Mouse (Mus musculus) lung, embryonic 14.5 days (tissue): ENCODE data around the gene Ccdc154. TPM values are rescaled to one million over a fixed set of nuclear protein-coding genes. Genes with fewer than 3 reads are reported as not detected.

Source experiments
- ATAC-seq: fragments of 200-750 bp; cut with Nextera tagmentation; 2 replicates; pipeline ENCODE4 v1.8.0; 2017; ENCODE audit warnings: mild to moderate bottlenecking, moderate TSS enrichment, moderate library complexity; ENCODE audit not compliant: insufficient read depth
- DNase-seq: peaks from one replicate; pipeline ENCODE4 v3.0.0-alpha.2; 2015
- H3K27ac ChIP-seq: fragments of 300-500 bp; sonication (generic); 2 replicates; pipeline ENCODE4 v1.5.1; 2014; ENCODE audit warnings: low read depth, mild to moderate bottlenecking, moderate library complexity
- H3K27me3 ChIP-seq: fragments of 300-500 bp; sonication (generic); 2 replicates; pipeline ENCODE4 v1.6.1; 2014; ENCODE audit warnings: low read length, control low read depth; ENCODE audit not compliant: insufficient read depth
- H3K36me3 ChIP-seq: fragments of 300-500 bp; sonication (generic); 2 replicates; pipeline ENCODE4 v1.6.1; 2014; ENCODE audit warnings: control low read depth; ENCODE audit not compliant: insufficient read depth
- H3K4me1 ChIP-seq: fragments of 300-500 bp; sonication (generic); 2 replicates; pipeline ENCODE4 v1.6.1; 2014; ENCODE audit warnings: antibody characterized with exemption, control low read depth; ENCODE audit not compliant: insufficient read depth
- H3K4me2 ChIP-seq: fragments of 300-500 bp; sonication (generic); 2 replicates; pipeline ENCODE4 v1.6.1; 2014; ENCODE audit warnings: mild to moderate bottlenecking
- H3K4me3 ChIP-seq: fragments of 300-500 bp; sonication (generic); 2 replicates; pipeline ENCODE4 v1.5.1; 2014; ENCODE audit warnings: low read depth, low read length
- H3K9ac ChIP-seq: fragments of 300-500 bp; sonication (generic); 2 replicates; pipeline ENCODE4 v1.6.1; 2014
- H3K9me3 ChIP-seq: fragments of 300-500 bp; sonication (generic); 2 replicates; pipeline ENCODE4 v1.6.1; 2016; ENCODE audit warnings: low read depth, low read length, control low read depth
- CTCF ChIP-seq: IDR thresholded peaks from 2 replicates; pipeline ENCODE4 v1.5.1; 2016; ENCODE audit warnings: antibody characterized with exemption, low read depth
- WGBS: fragments of 180-500 bp; shearing (Covaris S2); extraction: QIAGEN DNeasy Blood & Tissue Kit; methylation state at CpG from one replicate; pipeline ENCODE4 v1.1.7; 2014; 5-methylcytosine and 5-hydroxymethylcytosine counted together
- polyA plus RNA-seq: library from polyadenylated mRNA; unstranded; fragments of >200 nt; fragmentation: Nextera tagmentation; extraction: Ambion mirVana; gene quantifications from 2 replicates; pipeline ENCODE4 v1.2.1, GENCODE M21; 2014

Gene Ccdc154
- polyA plus RNA-seq, 1 experiment from 2014 or later, result 0.28 TPM

- DNase-seq, result no peak
- Histone ChIP-seq H3K4me1 (no peaks in the 10 kb centered on the region), H3K4me3 (no peak overlapping the region), H3K9me3 (no peaks in the 10 kb centered on the region), H3K9ac (no peak overlapping the region), H3K36me3 (peaks cover 28% of the 10 kb centered on the region), H3K27me3 (no peaks in the 10 kb centered on the region), H3K27ac (no peak overlapping the region), H3K4me2 (no peak overlapping the region)
- TF ChIP-seq CTCF, result no peak
- no peak for ATAC-seq
- WGBS, result 72% methylated on average over 7 of the region's 7 CpGs
These were observed 1.1 kb downstream of the Ccdc154 start for GRCm38 (mm10) chr17:25163387-25163786.

DNA sequence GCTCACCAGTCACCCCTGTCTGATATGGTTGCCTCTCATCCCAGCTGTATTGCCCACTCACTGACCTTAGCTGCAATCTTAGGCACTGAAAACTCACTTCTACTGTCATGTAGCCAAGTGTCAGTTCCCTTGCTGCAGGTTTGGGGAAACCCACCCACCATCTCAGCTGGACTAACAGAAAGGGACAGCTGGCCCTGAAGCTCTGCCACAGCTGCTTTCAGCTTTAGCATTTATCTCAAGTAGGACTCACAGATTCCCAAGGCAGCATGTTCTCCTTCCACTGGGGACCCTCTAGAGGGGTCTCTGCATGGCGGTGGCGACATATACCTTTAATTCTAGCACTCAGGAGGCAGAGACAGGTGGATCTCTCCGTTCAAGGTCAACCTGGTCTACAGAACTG is 2.5 kb downstream of the Ccdc154 start:
- DNase-seq (no peak), ATAC-seq (no peak)
- Histone ChIP-seq H3K4me2 (no peak overlapping the region), H3K36me3 (peaks cover 20% of the 10 kb centered on the region), H3K4me1 (no peaks in the 10 kb centered on the region), H3K9me3 (no peaks in the 10 kb centered on the region), H3K4me3 (no peak overlapping the region), H3K27ac (no peak overlapping the region), H3K27me3 (no peaks in the 10 kb centered on the region), H3K9ac (no peak overlapping the region)
- 83% methylated on average over 3 of the region's 3 CpGs for whole genome bisulfite sequencing
- TF ChIP-seq CTCF, result no peak

DNA sequence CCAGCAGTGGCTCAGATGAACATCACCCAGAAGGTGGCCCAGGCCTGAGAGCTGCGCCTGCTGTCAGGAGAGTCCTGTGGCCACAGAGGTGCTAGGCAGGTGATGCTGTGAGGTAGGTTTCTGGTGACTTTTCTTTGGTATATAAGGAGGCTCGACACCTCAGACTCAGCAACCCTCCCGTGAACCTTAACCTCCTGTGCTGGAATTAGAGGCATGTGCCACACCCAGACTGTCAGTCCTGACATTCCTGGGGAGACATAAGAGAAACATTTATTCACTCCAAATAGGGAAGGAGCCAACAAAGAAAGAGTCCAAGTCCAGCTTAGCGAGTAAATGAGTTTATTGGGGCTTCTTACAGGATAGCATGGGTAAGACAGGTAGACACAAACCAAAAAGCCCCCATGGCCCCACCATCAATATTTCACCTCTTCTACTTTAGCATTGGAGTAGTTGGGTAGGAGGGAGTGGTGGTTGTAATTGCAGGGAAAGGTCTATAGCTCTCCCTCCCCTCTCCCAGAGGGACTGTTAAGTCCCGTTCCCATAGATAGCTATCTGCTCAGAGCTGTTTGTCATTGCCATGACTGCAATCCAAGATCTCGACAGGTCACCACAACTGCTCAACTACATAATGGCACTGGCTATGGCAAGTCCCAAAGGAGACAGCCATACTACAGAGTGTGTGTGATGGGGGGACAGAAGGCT is 3.9 kb downstream of the Ccdc154 start:
- H3K4me3 ChIP-seq, result no peak overlapping the region
- no peak overlapping the region for H3K27ac ChIP-seq
- H3K9me3 ChIP-seq, result no peaks in the 10 kb centered on the region
- no peak overlapping the region for H3K4me2 ChIP-seq
- H3K4me1 ChIP-seq, result no peaks in the 10 kb centered on the region
- 0 out of 2 replicates have a peak, but pooled peaks cover 7% of the 10 kb centered on the region for H3K36me3 ChIP-seq
- 45% methylated on average over 6 of the region's 6 CpGs for whole genome bisulfite sequencing
- no peak for ATAC-seq
- H3K9ac ChIP-seq, result no peak overlapping the region
- TF ChIP-seq CTCF, result no peak
- H3K27me3 ChIP-seq, result no peaks in the 10 kb centered on the region
- no peak for DNase-seq

DNA sequence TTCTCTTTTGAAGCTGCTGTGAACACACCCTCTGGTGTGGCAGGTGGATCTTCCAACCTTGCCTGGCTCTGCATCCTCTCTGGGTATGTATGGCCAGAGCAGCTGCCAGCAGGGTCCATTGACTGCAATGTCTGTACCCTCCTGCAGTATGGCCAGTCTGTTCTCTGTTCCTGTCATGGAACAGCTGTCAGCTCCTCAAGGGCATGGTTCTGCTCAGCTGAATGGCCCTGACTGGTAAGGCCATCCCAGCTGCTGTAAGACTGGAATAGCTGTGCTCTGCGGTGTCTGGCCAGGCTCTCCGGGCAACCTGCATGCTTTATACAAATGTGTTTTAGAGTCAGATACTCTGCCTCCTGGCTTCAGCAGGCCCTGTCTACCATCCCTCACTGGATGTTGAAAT is 7.4 kb downstream of the Ccdc154 start:
- H3K27ac ChIP-seq, result no peak overlapping the region
- 92% methylated on average over 2 of the region's 2 CpGs for WGBS
- ATAC-seq (no peak), DNase-seq (no peak)
- no peaks in the 10 kb centered on the region for H3K27me3 ChIP-seq
- no peak overlapping the region for H3K4me3 ChIP-seq
- no peak for TF ChIP-seq CTCF
- H3K4me2 ChIP-seq, result no peak overlapping the region
- H3K4me1 ChIP-seq, result no peaks in the 10 kb centered on the region
- H3K9ac ChIP-seq, result no peak overlapping the region
- no peaks in the 10 kb centered on the region for H3K9me3 ChIP-seq
- no peaks in the 10 kb centered on the region for H3K36me3 ChIP-seq

GRCm38 (mm10) chr17:25172558-25172957 is 10.3 kb downstream of the Ccdc154 start:
- no peak for TF ChIP-seq CTCF
- Histone ChIP-seq H3K9ac (no peak overlapping the region), H3K4me1 (no peaks in the 10 kb centered on the region), H3K27ac (no peak overlapping the region), H3K36me3 (no peaks in the 10 kb centered on the region), H3K9me3 (no peaks in the 10 kb centered on the region), H3K27me3 (no peaks in the 10 kb centered on the region), H3K4me3 (no peak overlapping the region), H3K4me2 (no peak overlapping the region)
- no peak for ATAC-seq
- no peak for DNase-seq
- WGBS, result 72% methylated on average over 3 of the region's 3 CpGs

DNA sequence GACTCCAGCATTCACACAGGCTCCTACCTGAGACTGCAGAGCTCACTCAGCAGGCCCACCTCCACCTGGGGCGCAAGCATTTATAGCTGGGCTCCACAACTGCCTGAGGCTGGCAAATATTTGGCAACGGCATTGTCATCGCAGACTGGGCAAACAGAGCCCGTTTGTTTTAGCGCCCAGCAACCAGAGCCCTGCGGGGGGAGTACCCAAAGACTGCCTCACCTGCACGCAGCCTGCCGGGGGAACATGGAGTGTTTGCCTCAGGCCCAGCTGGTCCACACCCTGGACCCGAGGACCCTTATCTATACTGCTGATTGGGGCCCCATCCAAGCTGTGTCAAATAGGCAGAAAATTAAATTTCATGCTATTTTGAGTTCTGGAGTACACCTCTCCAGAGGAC is 13.2 kb downstream of the Ccdc154 start, which contains the start of gene Gm38655:
Gene Gm38655 (minus strand): TSS at position 61 of the 400 bp plus-strand sequence.
- Histone ChIP-seq H3K9me3 (no peaks in the 10 kb centered on the region), H3K4me2 (peak within 1 kb of the TSS; percentile 41), H3K36me3 (no peaks in the 10 kb centered on the region), H3K27ac (peak within 1 kb of the TSS; percentile 77), H3K9ac (no peak within 1 kb of the TSS), H3K4me3 (no peak within 1 kb of the TSS), H3K27me3 (no peaks in the 10 kb centered on the region), H3K4me1 (no peaks in the 10 kb centered on the region)
- DNase-seq, result peak; percentile 76
- 52% methylated on average over 9 of the region's 9 CpGs for WGBS
- TF ChIP-seq CTCF, result peak; percentile 12; the same call in 1 of the 2 replicates
- peak; percentile 84 for ATAC-seq

GRCm38 (mm10) chr17:25183232-25183631 is 21.0 kb downstream of the Ccdc154 start:
- Histone ChIP-seq H3K4me3 (peak overlapping the region; percentile 96), H3K4me1 (peaks cover 4% of the 10 kb centered on the region; the same call in 1 of the 2 replicates), H3K9me3 (no peaks in the 10 kb centered on the region), H3K27ac (no peak overlapping the region), H3K27me3 (no peaks in the 10 kb centered on the region), H3K4me2 (peak overlapping the region; percentile 95), H3K36me3 (peaks cover 12% of the 10 kb centered on the region), H3K9ac (peak overlapping the region; percentile 89; the same call in 1 of the 2 replicates)
- ATAC-seq, result no peak
- TF ChIP-seq CTCF, result no peak
- DNase-seq, result peak; percentile 8
